28 mouse cellular contexts compared by ENCODE assay signal in genomic region chr11:63977741-63978140, GRCm38 (mm10). TPM values are rescaled to one million over a fixed set of nuclear protein-coding genes. Genes with fewer than 3 reads are reported as not detected.
DNase-seq lines count a peak whose midpoint lies in the region; ATAC-seq and TF ChIP-seq lines count a peak whose summit lies in the region.
"Had no signal": no experiment of that assay in that cellular context is flagged by ENCODE, and none has a peak within 500 bp of the region (broad histone marks: within the 10 kb centered on the region; RNA-seq: fewer than 3 reads in every experiment).

No protein-coding gene starts in this region.

- WGBS in forebrain, embryonic 10.5 days = 76% methylated on average over 2 of the region's 2 CpGs
- 84% methylated on average over 2 of the region's 2 CpGs for WGBS in forebrain, embryonic 14.5 days
- WGBS in hindbrain, embryonic 10.5 days = 58% methylated on average over 2 of the region's 2 CpGs

- peaks cover 37% of the 10 kb centered on the region for H3K4me1 ChIP-seq in forebrain, embryonic 10.5 days
- no peaks in the 10 kb centered on the region for H3K4me1 ChIP-seq in forebrain, embryonic 14.5 days (ENCODE audit: control insufficient read depth, insufficient read depth, low read length)
- H3K4me1 ChIP-seq in ES-Bruce4 (ENCODE audit: control insufficient read depth, insufficient read depth, low read length) = peaks cover 12% of the 10 kb centered on the region
- peaks cover 29% of the 10 kb centered on the region for H3K4me1 ChIP-seq in hindbrain, embryonic 10.5 days (replicated peaks)
- H3K4me1 ChIP-seq: embryonic facial prominence, embryonic 15.5 days had no signal

- H3K9me3 ChIP-seq in forebrain, embryonic 10.5 days = no peaks in the 10 kb centered on the region
- H3K9me3 ChIP-seq in forebrain, embryonic 14.5 days (replicated peaks; ENCODE audit: control insufficient read depth, low read length) = no peaks in the 10 kb centered on the region
- no peaks in the 10 kb centered on the region for H3K9me3 ChIP-seq in ES-Bruce4 (replicated peaks; ENCODE audit: control insufficient read depth, insufficient read depth, low read length, poor library complexity, severe bottlenecking)
- no peaks in the 10 kb centered on the region for H3K9me3 ChIP-seq in hindbrain, embryonic 10.5 days
- H3K9me3 ChIP-seq: embryonic facial prominence, embryonic 12.5 days; embryonic facial prominence, embryonic 15.5 days; forebrain, embryonic 12.5 days; heart, embryonic 10.5 days; heart, embryonic 13.5 days; hindbrain, embryonic 12.5 days; hindbrain, embryonic 15.5 days had no signal

- H3K4me3 ChIP-seq in forebrain, embryonic 10.5 days = no peak overlapping the region
- no peak overlapping the region for H3K4me3 ChIP-seq in forebrain, embryonic 14.5 days (ENCODE audit: low read depth, low read length)
- no peak overlapping the region for H3K4me3 ChIP-seq in ES-Bruce4 (ENCODE audit: low read depth, low read length)
- H3K4me3 ChIP-seq in hindbrain, embryonic 10.5 days = no peak overlapping the region
- H3K4me3 ChIP-seq: embryonic facial prominence, embryonic 12.5 days; embryonic facial prominence, embryonic 15.5 days; forebrain, embryonic 12.5 days; gastrocnemius, adult 2 months; heart, embryonic 10.5 days; heart, embryonic 13.5 days; hindbrain, embryonic 12.5 days; hindbrain, embryonic 15.5 days had no signal

- TF ChIP-seq EP300 in ES-Bruce4 (IDR thresholded peaks at IDR 0.05; ENCODE audit: insufficient read depth, low read depth, low read length) = no peak

- no peak for TF ChIP-seq POLR2A in ES-Bruce4 (IDR thresholded peaks at IDR 0.05; ENCODE audit: insufficient read depth, low read length)

- no peak for TF ChIP-seq CTCF in ES-Bruce4 (IDR thresholded peaks at IDR 0.05; ENCODE audit: low read depth, low read length)

- peaks cover 24% of the 10 kb centered on the region for H3K36me3 ChIP-seq in forebrain, embryonic 10.5 days (replicated peaks)
- H3K36me3 ChIP-seq in forebrain, embryonic 14.5 days (ENCODE audit: control insufficient read depth, insufficient read depth, low read length) = 0 out of 2 replicates have a peak, but pooled peaks cover 5% of the 10 kb centered on the region
- H3K36me3 ChIP-seq in ES-Bruce4 (ENCODE audit: control insufficient read depth, insufficient read depth, low read length, poor library complexity, severe bottlenecking) = peaks cover 2% of the 10 kb centered on the region; the same call in 1 of the 2 replicates
- peaks cover 21% of the 10 kb centered on the region for H3K36me3 ChIP-seq in hindbrain, embryonic 10.5 days
- H3K36me3 ChIP-seq: hindbrain, embryonic 15.5 days had no signal

- DNase-seq in forebrain, embryonic 10.5 days (ENCODE audit: extremely low spot score, low spot score) = no peak
- no peak for DNase-seq in forebrain, embryonic 14.5 days (ENCODE audit: low spot score)
- peak; percentile 51 for DNase-seq in 3T3-L1 (ENCODE audit: low read depth, low spot score)
- peak; percentile 10 for DNase-seq in R1 (ENCODE audit: low read depth, low spot score)
- DNase-seq in hindbrain, embryonic 10.5 days (ENCODE audit: low spot score) = no peak
- no peak for DNase-seq in urinary bladder, postnatal 14 days (ENCODE audit: low spot score)
- no peak for DNase-seq in heart, adult 9 months (ENCODE audit: low spot score in 2 of 2)
- DNase-seq: adrenal gland, postnatal 10 days; cerebellum, adult 11 months; cerebellum, adult 2 months; cerebellum, adult 9-11 months; cerebellum, postnatal 25 days; forebrain, postnatal 0 days; gastrocnemius, adult 2 months; gastrocnemius, postnatal 14 days; heart, adult 18-20 months; heart, postnatal 14 days; heart, postnatal 4 days; kidney, adult 2 months had no signal

- 0 out of 2 replicates have a peak overlapping the region, but pooled peaks have one; percentile 31 for H3K27ac ChIP-seq in forebrain, embryonic 10.5 days
- H3K27ac ChIP-seq in forebrain, embryonic 14.5 days (ENCODE audit: low read depth, low read length) = no peak overlapping the region
- 0 out of 2 replicates have a peak overlapping the region, but pooled peaks have one; percentile 25 for H3K27ac ChIP-seq in ES-Bruce4 (ENCODE audit: insufficient read depth, low read length)
- no peak overlapping the region for H3K27ac ChIP-seq in hindbrain, embryonic 10.5 days
- H3K27ac ChIP-seq: embryonic facial prominence, embryonic 12.5 days; embryonic facial prominence, embryonic 15.5 days; forebrain, embryonic 12.5 days; gastrocnemius, adult 2 months; heart, embryonic 10.5 days; heart, embryonic 13.5 days; hindbrain, embryonic 12.5 days; hindbrain, embryonic 15.5 days had no signal

- no peak overlapping the region for H3K9ac ChIP-seq in forebrain, embryonic 14.5 days (ENCODE audit: low read length)
- H3K9ac ChIP-seq in ES-Bruce4 (ENCODE audit: low read depth, poor library complexity, severe bottlenecking) = no peak overlapping the region
- H3K9ac ChIP-seq: embryonic facial prominence, embryonic 12.5 days; embryonic facial prominence, embryonic 15.5 days; forebrain, embryonic 12.5 days; forebrain, postnatal 0 days; heart, embryonic 13.5 days; hindbrain, embryonic 12.5 days; hindbrain, embryonic 15.5 days had no signal

- ATAC-seq in forebrain, embryonic 14.5 days = no peak
- ATAC-seq: forebrain, postnatal 0 days; intestine, postnatal 0 days had no signal

- no peaks in the 10 kb centered on the region for H3K27me3 ChIP-seq in forebrain, embryonic 10.5 days (ENCODE audit: poor library complexity, severe bottlenecking)
- no peaks in the 10 kb centered on the region for H3K27me3 ChIP-seq in forebrain, embryonic 14.5 days (replicated peaks; ENCODE audit: control insufficient read depth, insufficient read depth, low read length)
- H3K27me3 ChIP-seq in ES-Bruce4 (ENCODE audit: control insufficient read depth, insufficient read depth, low read length, poor library complexity, severe bottlenecking) = no peaks in the 10 kb centered on the region
- H3K27me3 ChIP-seq in hindbrain, embryonic 10.5 days (ENCODE audit: insufficient read depth, poor library complexity, severe bottlenecking) = no peaks in the 10 kb centered on the region
- H3K27me3 ChIP-seq: embryonic facial prominence, embryonic 12.5 days; embryonic facial prominence, embryonic 15.5 days; forebrain, embryonic 12.5 days; heart, embryonic 13.5 days; hindbrain, embryonic 12.5 days; hindbrain, embryonic 15.5 days had no signal

- H3K4me2 ChIP-seq in forebrain, embryonic 14.5 days (ENCODE audit: low read length) = no peak overlapping the region
- H3K4me2 ChIP-seq: embryonic facial prominence, embryonic 12.5 days; embryonic facial prominence, embryonic 15.5 days; forebrain, embryonic 12.5 days; heart, embryonic 13.5 days; hindbrain, embryonic 12.5 days; hindbrain, embryonic 15.5 days had no signal

RNA-seq across cellular contexts. Expression of gene Hs3st3b1, which starts 55.7 kb away (rescaled TPM):
- polyA plus RNA-seq in forebrain, embryonic 10.5 days (2016; fragmentation: Nextera tagmentation; extraction: Ambion mirVana) = 4.8 and 5.7 TPM in 2 replicates
- polyA plus RNA-seq in forebrain, embryonic 14.5 days (2014; fragmentation: Nextera tagmentation; extraction: Ambion mirVana) = 3.3 and 3.9 TPM in 2 replicates
- polyA plus RNA-seq in ES-Bruce4 (2011; ENCODE audit: insufficient read depth, insufficient read length, low read depth, missing spikeins) = 8.4 and 9.6 TPM in 2 replicates
- 13.1 and 13.4 TPM in 2 replicates for polyA plus RNA-seq in hindbrain, embryonic 10.5 days (2016; fragmentation: Nextera tagmentation; extraction: Ambion mirVana)

Comparison
In these comparisons a context has a peak if more than half of its experiments do, and no peak if none do; other contexts are left out.
1. H3K27ac ChIP-seq: peak in forebrain, embryonic 10.5 days (single experiment) and ES-Bruce4 (single experiment); none in forebrain, embryonic 14.5 days (single experiment) and hindbrain, embryonic 10.5 days (single experiment).
2. DNase-seq: peak in 3T3-L1 (single experiment) and R1 (single experiment); none in forebrain, embryonic 10.5 days (single experiment), forebrain, embryonic 14.5 days (single experiment), hindbrain, embryonic 10.5 days (single experiment), urinary bladder, postnatal 14 days (single experiment) and heart, adult 9 months (0 of 2).